Mouse (Mus musculus) lung, adult 18-20 months (tissue): ENCODE measurements around the gene Aadacl2.

Experiments
- DNase-seq, 2 experiments: peaks; one replicate each; pipeline ENCODE4 v3.0.0; 2022; ENCODE audit warnings: mixed read lengths in 2 of 2

Aadacl2 gene

GRCm38 (mm10) chr3:60006443-60006842 is at the start of gene Aadacl2:
TSS of gene Aadacl2 (plus strand) at chr3:60006743.
- DNase-seq = no peak

- DNase-seq = no peak
Measured at GRCm38 (mm10) chr3:59970891-59971290, 35.7 kb upstream of the Aadacl2 start.

GRCm38 (mm10) chr3:59974591-59974990 is 32.0 kb upstream of the Aadacl2 start:
- DNase-seq = no peak

- DNase-seq = no peak
Measured at GRCm38 (mm10) chr3:60003622-60004021, 2.9 kb upstream of the Aadacl2 start.

- DNase-seq = no peak
Measured at GRCm38 (mm10) chr3:60025417-60025816, 18.9 kb downstream of the Aadacl2 start, which contains the start of gene Aadac. TSS of gene Aadac (plus strand) at chr3:60025717.

GRCm38 (mm10) chr3:60031511-60031910 is 25.0 kb downstream of the Aadacl2 start:
- DNase-seq = no peak

GRCm38 (mm10) chr3:60046221-60046913 is 39.8 kb downstream of the Aadacl2 start:
- DNase-seq = no peak

- DNase-seq = no peak
Measured at GRCm38 (mm10) chr3:60053231-60053927, 46.8 kb downstream of the Aadacl2 start.

GRCm38 (mm10) chr3:60053931-60054330 is 47.4 kb downstream of the Aadacl2 start:
- no peak for DNase-seq

- DNase-seq = no peak
Measured at GRCm38 (mm10) chr3:60056451-60056850, 49.9 kb downstream of the Aadacl2 start.

- DNase-seq = no peak
Measured at GRCm38 (mm10) chr3:60057070-60057808, 50.7 kb downstream of the Aadacl2 start.

GRCm38 (mm10) chr3:60057809-60058082 is 51.2 kb downstream of the Aadacl2 start:
- no peak for DNase-seq
